Mouse (Mus musculus) myocyte (in vitro differentiated cells): ENCODE data around the gene Tnxb. TPM values are rescaled to one million over a fixed set of nuclear protein-coding genes. Genes with fewer than 3 reads are reported as not detected.
"Not testable (repeated sequence)": the region's sequence is repeated elsewhere in the genome, so short reads cannot be mapped to it uniquely, and the experiment has no call there.

Source experiments
- H3K27me3 ChIP-seq: one replicate; pipeline ENCODE4 v1.6.1; 2011; ENCODE audit not compliant: control insufficient read depth, insufficient read depth, insufficient read length
- H3K36me3 ChIP-seq: one replicate; pipeline ENCODE4 v1.6.1; 2011; ENCODE audit not compliant: control insufficient read depth, insufficient read depth
- H3K4me2 ChIP-seq: one replicate; pipeline ENCODE4 v1.6.1; 2011; ENCODE audit warnings: low read depth, control low read depth
- H3K4me3 ChIP-seq: one replicate; pipeline ENCODE4 v1.5.1; 2011; ENCODE audit warnings: mild to moderate bottlenecking, control low read depth, moderate library complexity
- H3K79me2 ChIP-seq: one replicate; pipeline ENCODE4 v1.6.1; 2011; ENCODE audit not compliant: control insufficient read depth, insufficient read depth
- H3ac ChIP-seq: one replicate; pipeline ENCODE4 v1.6.1; 2011; ENCODE audit not compliant: control insufficient read depth, insufficient read length
- CEBPB ChIP-seq: IDR thresholded peaks from 2 replicates; pipeline ENCODE4 v1.6.1; 2011; ENCODE audit warnings: mild to moderate bottlenecking, moderate library complexity; ENCODE audit not compliant: poor library complexity, insufficient read depth, severe bottlenecking
- E2F4 ChIP-seq: IDR thresholded peaks from one replicate; pipeline ENCODE4 v1.6.1; 2011; ENCODE audit warnings: mild to moderate bottlenecking, control low read depth, moderate library complexity; ENCODE audit not compliant: insufficient read depth
- MAX ChIP-seq: IDR thresholded peaks from one replicate; pipeline ENCODE4 v1.6.1; 2011; ENCODE audit warnings: low read depth, mild to moderate bottlenecking, control low read depth
- MYOD1 ChIP-seq, 3 experiments: IDR thresholded peaks; one replicate each; pipeline ENCODE4 v1.6.1; 2011; ENCODE audit warnings: control low read depth in 2 of 3, low read depth in 2 of 3, mild to moderate bottlenecking in 2 of 3, moderate library complexity in 1 of 3; ENCODE audit not compliant: insufficient read length in 2 of 3, control insufficient read depth in 1 of 3
- MYOG ChIP-seq, 3 experiments: IDR thresholded peaks; one replicate each; pipeline ENCODE4 v1.6.1; 2011; ENCODE audit warnings: control low read depth in 2 of 3, low read depth in 2 of 3, mild to moderate bottlenecking in 2 of 3; ENCODE audit not compliant: insufficient read length in 2 of 3, control insufficient read depth in 1 of 3, insufficient read depth in 1 of 3
- POLR2A ChIP-seq: IDR thresholded peaks from one replicate; pipeline ENCODE4 v1.6.1; 2011; ENCODE audit warnings: low read depth, mild to moderate bottlenecking, control low read depth, moderate library complexity; ENCODE audit not compliant: insufficient read length
- POLR2AphosphoS2 ChIP-seq: IDR thresholded peaks from one replicate; pipeline ENCODE4 v1.6.1; 2011; ENCODE audit warnings: low read depth, control low read depth; ENCODE audit not compliant: insufficient read length
- REST ChIP-seq: IDR thresholded peaks from one replicate; pipeline ENCODE4 v1.6.1; 2011; ENCODE audit warnings: mild to moderate bottlenecking, control low read depth, moderate library complexity; ENCODE audit not compliant: insufficient read depth, insufficient read length
- SRF ChIP-seq: IDR thresholded peaks from one replicate; pipeline ENCODE4 v1.6.1; 2011; ENCODE audit warnings: low read depth; ENCODE audit not compliant: control insufficient read depth, insufficient read length
- TCF12 ChIP-seq: IDR thresholded peaks from one replicate; pipeline ENCODE4 v1.6.1; 2011; ENCODE audit warnings: mild to moderate bottlenecking, control low read depth; ENCODE audit not compliant: poor library complexity, insufficient read depth, severe bottlenecking
- TCF3 ChIP-seq: IDR thresholded peaks from one replicate; pipeline ENCODE4 v1.6.1; 2011; ENCODE audit warnings: low read depth, control low read depth; ENCODE audit not compliant: insufficient read length
- USF1 ChIP-seq: IDR thresholded peaks from one replicate; pipeline ENCODE4 v1.6.1; 2011; ENCODE audit warnings: low read depth, mild to moderate bottlenecking, control low read depth, moderate library complexity
- polyA plus RNA-seq: library from polyadenylated mRNA; unstranded; fragments of >200 nt; fragmentation: generic; extraction: Trizol; gene quantifications from one replicate; pipeline ENCODE4 v1.2.1, GENCODE M21; 2012; ENCODE audit warnings: missing spikeins

Gene Tnxb
- polyA plus RNA-seq, 1 experiment, result under 0.01 TPM

DNA sequence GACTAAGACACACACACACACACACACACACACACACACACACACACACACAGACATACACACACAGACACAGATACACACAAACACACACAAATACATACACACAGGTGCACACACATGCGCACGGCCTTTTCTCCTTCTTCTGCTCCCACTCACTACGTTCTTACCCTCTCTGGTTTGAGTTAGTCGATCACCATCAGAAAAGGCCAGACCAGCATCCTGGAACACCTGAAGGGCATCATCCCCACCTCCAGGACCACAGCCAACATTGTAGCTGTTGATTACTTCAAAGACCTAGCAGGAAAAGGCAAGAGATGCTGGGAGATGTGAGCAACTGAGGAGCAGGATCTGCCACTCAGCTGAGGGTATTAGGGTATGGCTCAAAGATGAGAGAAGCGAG, 67.1 kb downstream of the Tnxb start:
- H3K27me3 ChIP-seq, result peaks cover 52% of the 10 kb centered on the region
- not testable (repeated sequence) for H3K79me2 ChIP-seq, H3ac ChIP-seq, H3K4me3 ChIP-seq, H3K36me3 ChIP-seq, H3K4me2 ChIP-seq

DNA sequence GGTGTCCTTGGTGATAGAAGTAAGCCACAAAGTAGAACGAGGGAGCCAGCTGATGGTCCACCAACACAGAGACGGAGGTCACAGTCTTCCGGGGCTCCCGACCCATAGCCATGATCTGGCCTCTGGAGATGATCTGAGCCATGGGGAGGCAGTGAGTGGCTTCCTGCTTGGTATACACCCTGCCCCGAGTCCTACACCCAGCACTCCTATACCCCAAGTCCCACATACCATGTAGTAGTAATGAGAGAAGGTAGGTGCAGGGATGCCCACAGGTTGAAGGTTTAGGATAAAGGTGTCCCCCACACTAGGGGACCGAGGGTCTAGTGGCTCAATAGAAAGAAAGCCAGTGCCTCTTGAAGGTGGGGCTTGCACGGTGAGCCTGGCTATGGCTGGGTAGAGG, 69.4 kb downstream of the Tnxb start:
- H3K4me2 ChIP-seq, H3ac ChIP-seq, H3K36me3 ChIP-seq, H3K79me2 ChIP-seq, H3K4me3 ChIP-seq: not testable (repeated sequence)
- H3K27me3 ChIP-seq, result peaks cover 32% of the 10 kb centered on the region

DNA sequence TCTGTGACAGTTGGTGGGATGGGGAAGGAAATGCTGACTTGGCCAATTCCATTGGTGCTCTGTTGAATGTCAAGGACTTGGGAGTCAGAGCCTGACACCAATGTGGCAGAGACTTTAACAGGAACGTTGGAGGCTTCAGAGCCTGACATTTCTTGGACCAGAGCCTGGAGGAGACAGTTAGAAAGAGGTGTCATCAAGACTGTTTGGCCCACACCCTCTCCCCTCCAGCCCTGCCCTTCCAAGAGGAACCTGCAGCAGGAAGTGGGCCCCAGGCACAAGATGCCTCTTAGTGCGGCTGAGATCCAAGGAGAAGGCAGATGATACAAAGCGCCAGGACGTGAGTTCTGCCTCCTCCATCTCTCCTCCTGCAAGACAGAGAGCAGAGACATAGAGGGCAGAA, 69.9 kb downstream of the Tnxb start:
- H3K36me3 ChIP-seq, result no peaks in the 10 kb centered on the region
- peaks cover 26% of the 10 kb centered on the region for H3K27me3 ChIP-seq
- no peaks in the 10 kb centered on the region for H3K79me2 ChIP-seq
- H3ac ChIP-seq, result no peak overlapping the region
- no peak overlapping the region for H3K4me2 ChIP-seq
- TF ChIP-seq MAX (no peak), POLR2A (no peak), E2F4 (no peak), MYOD1 (IDR thresholded peaks at IDR 0.05; ENCODE audit: control insufficient read depth in 1 of 3, insufficient read length in 2 of 3, low read depth in 2 of 3) (no peak), TCF3 (no peak), SRF (no peak)
- H3K4me3 ChIP-seq, result no peak overlapping the region

DNA sequence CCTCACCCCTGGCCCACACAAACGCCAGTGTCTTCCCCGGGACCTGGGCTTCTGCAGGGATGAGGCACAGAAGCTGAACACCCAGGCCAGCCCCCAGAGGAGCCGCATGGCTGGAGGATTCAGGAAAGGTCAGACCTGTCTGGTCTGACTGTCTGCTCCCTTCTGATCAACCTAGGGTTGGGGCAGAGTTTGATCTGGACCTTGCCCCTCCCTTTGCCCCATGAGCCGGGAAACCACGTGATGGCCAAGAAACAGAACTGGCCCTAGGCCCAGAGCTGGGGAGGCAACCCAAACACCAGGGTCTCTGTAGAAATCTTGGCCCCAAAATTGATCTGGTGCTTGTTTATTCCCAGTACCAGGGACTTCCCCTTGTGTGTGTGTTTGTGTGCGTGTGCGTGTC, 73.4 kb downstream of the Tnxb start, which contains the start of gene C4b:
C4b (minus strand) TSS at position 164 of the 400 bp plus-strand sequence.
- TF ChIP-seq MYOG (IDR thresholded peaks at IDR 0.05; ENCODE audit: control insufficient read depth in 1 of 3, insufficient read depth in 1 of 3, insufficient read length in 2 of 3, low read depth in 2 of 3) (no peak), SRF (no peak), CEBPB (no peak), TCF12 (no peak), TCF3 (no peak), REST (no peak), MAX (no peak), USF1 (no peak), POLR2A (no peak), E2F4 (no peak), MYOD1 (IDR thresholded peaks at IDR 0.05; ENCODE audit: control insufficient read depth in 1 of 3, insufficient read length in 2 of 3, low read depth in 2 of 3) (no peak), POLR2AphosphoS2 (no peak)
- H3K4me2 ChIP-seq, result no peak within 1 kb of the TSS
- no peaks in the 10 kb centered on the region for H3K36me3 ChIP-seq
- no peak within 1 kb of the TSS for H3ac ChIP-seq
- H3K79me2 ChIP-seq, result no peaks in the 10 kb centered on the region
- H3K4me3 ChIP-seq, result no peak within 1 kb of the TSS
- H3K27me3 ChIP-seq, result peaks cover 15% of the 10 kb centered on the region

DNA sequence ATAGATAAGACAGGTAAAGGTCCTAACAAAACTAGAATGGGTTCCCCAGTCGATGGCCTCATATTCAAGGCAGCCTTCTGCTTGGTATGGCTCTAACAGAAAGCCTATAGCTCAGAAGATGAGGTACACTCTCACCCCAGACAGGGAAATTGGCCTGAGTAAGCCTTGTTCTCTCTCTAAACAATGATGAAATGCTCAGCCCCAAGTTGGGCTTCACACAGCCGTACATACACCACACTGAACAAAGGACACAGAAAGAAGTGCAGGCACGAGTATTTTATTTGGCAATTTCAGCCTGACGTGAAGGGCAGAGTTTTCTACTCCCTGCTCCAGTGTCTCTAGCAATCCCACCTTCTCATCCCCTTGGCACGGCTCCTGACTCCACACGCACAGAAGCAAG, 73.9 kb downstream of the Tnxb start:
- H3K36me3 ChIP-seq, result no peaks in the 10 kb centered on the region
- TF ChIP-seq REST (no peak), USF1 (no peak), E2F4 (no peak), SRF (no peak), POLR2AphosphoS2 (no peak), POLR2A (no peak), TCF3 (no peak), MAX (no peak), MYOG (IDR thresholded peaks at IDR 0.05; ENCODE audit: control insufficient read depth in 1 of 3, insufficient read depth in 1 of 3, insufficient read length in 2 of 3, low read depth in 2 of 3) (no peak), CEBPB (no peak), TCF12 (no peak), MYOD1 (IDR thresholded peaks at IDR 0.05; ENCODE audit: control insufficient read depth in 1 of 3, insufficient read length in 2 of 3, low read depth in 2 of 3) (no peak)

DNA sequence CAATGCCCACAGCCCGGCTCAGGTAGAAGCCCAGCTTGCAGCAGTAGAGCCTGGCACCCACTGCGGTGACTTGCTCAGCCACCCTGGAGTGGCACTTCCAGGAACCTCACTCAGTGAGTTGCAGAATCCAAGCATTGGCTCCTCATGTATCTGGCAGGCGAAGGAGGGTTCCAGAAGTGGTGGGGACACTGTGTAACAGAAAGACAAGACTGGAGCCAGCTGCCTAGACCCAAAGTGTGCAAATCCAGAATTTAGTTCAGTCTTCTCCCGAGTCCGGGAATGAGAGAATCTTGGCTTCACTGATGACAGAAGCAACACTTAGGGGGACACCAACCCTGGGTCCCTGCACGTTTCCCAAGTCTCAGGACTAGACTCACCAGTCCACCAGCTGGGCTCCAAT, 74.3 kb downstream of the Tnxb start:
- H3K4me2 ChIP-seq, H3K36me3 ChIP-seq, H3K4me3 ChIP-seq, H3K79me2 ChIP-seq, H3K27me3 ChIP-seq, H3ac ChIP-seq: not testable (repeated sequence)

More for the DNA sequence above, 73.9 kb downstream of the Tnxb start:
- H3K4me2 ChIP-seq, result no peak overlapping the region
- peaks cover 13% of the 10 kb centered on the region for H3K27me3 ChIP-seq
- no peaks in the 10 kb centered on the region for H3K79me2 ChIP-seq
- H3K4me3 ChIP-seq, result no peak overlapping the region
- no peak overlapping the region for H3ac ChIP-seq

DNA sequence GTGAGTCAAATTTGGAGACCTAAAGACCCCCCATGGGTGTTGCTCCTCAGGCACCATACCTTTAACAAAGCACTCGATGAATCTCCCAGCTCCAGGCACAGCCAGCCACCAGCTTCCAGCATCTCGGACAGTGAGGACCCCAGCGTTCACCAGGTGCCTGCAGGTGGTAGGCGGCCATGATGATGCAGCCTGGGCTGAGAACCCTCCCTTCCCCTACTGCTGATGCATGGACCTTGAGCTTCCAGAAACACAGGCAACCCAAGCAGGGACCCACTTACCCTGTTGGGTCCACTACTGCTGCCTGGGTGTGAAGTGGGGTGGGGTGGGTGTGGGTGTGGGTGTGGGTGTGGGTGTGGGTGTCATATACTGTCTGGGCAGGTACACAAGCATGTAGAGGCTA, 74.8 kb downstream of the Tnxb start:
- H3K4me2 ChIP-seq, H3ac ChIP-seq, H3K4me3 ChIP-seq, H3K79me2 ChIP-seq, H3K27me3 ChIP-seq, H3K36me3 ChIP-seq: not testable (repeated sequence)
